Mouse (Mus musculus): ENCODE measurements around the gene Gm28047.

DNA sequence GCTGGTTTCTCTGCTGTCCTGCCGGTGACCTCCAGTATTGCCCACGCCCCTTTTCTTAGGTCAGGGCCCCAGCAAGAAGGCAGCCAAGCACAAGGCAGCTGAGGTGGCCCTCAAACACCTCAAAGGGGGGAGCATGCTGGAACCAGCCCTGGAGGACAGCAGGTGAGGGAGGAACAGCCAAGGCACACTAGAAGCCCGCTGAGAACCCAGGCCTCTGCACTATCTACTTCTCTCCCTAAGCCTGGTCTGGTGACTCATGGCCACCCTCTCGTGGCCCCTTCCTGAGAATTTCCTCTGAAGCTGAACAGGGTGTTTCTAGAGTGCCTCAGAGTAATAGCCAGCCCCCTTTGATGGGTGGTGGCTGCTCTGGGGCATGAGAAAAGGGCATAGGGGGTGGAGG, 104.5 kb downstream of the Gm28047 start:
- TF ChIP-seq CTCF (IDR thresholded peaks at IDR 0.05; ENCODE audit: extremely low read depth, insufficient read depth, insufficient read length, insufficient replicate concordance) (no peak), POLR2A (IDR thresholded peaks at IDR 0.05; ENCODE audit: low read depth, low read length) (no peak)
